Mouse (Mus musculus) lung, postnatal 0 days (tissue): ENCODE results near the gene Zfp277.

Source experiments
- CTCF ChIP-seq: IDR thresholded peaks from 2 replicates; pipeline ENCODE4 v1.5.1; 2016; ENCODE audit warnings: antibody characterized with exemption, mild to moderate bottlenecking
- EP300 ChIP-seq: IDR thresholded peaks from 2 replicates; pipeline ENCODE4 v1.6.1; 2016; ENCODE audit warnings: antibody characterized with exemption, mild to moderate bottlenecking, control low read depth

DNA sequence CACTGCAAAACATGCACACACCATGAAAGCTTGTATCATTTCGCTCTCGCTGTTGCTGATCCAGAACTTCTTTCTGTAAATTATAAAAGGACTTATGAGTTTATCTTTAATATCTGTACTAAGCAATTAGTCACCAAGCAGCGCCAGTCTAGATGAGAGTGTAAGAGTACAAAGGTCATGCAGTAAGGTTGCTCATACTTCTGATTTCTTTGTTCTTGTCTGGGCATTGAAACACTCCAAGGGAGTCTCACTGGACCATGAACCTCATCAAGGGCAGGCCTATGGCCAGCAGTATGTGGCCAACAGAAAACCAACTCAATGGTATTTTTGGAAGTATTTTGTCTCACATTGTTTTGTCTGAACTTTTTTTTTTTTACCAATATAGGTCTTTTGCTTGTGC lies 110.4 kb downstream of the Zfp277 start:
- TF ChIP-seq CTCF (no peak), EP300 (no peak)
